Mouse (Mus musculus) megakaryocyte, embryonic 14.5 days (primary cell): Measurements from ENCODE around the gene Efr3b. TPM values are rescaled to one million over a fixed set of nuclear protein-coding genes. Genes with fewer than 3 reads are reported as not detected.

Source experiments
- H3K27me3 ChIP-seq: replicated peaks from 2 replicates; pipeline ENCODE3; 2012; ENCODE audit warnings: inconsistent platforms
- H3K36me3 ChIP-seq: replicated peaks from 2 replicates; pipeline ENCODE3; 2012; ENCODE audit warnings: low read length, inconsistent platforms, mixed read lengths
- H3K4me1 ChIP-seq: 2 replicates; pipeline ENCODE4 v1.6.1; 2012; ENCODE audit warnings: inconsistent platforms
- H3K4me3 ChIP-seq: replicated peaks from 2 replicates; pipeline ENCODE3; 2012; ENCODE audit warnings: moderate library complexity, mild to moderate bottlenecking, inconsistent platforms
- H3K9me3 ChIP-seq: 2 replicates; pipeline ENCODE4 v1.6.1; 2012; ENCODE audit warnings: inconsistent platforms
- FLI1 ChIP-seq: IDR thresholded peaks from 2 replicates; pipeline ENCODE4 v1.6.1; 2012; ENCODE audit warnings: low read length, inconsistent platforms, mixed read lengths
- GATA1 ChIP-seq: IDR thresholded peaks from 3 replicates; pipeline ENCODE4 v1.6.1; 2012; ENCODE audit warnings: mixed read lengths, low read length, inconsistent platforms, borderline replicate concordance
- polyA plus RNA-seq: library from polyadenylated mRNA; stranded (reverse); fragments of >175 nt; gene quantifications from 2 replicates; pipeline ENCODE4 v1.2.3, GENCODE M21; 2012; ENCODE audit warnings: low replicate concordance; ENCODE audit not compliant: insufficient read depth

Efr3b gene
- polyA plus RNA-seq = 0.08 and 5.5 TPM in 2 replicates

DNA sequence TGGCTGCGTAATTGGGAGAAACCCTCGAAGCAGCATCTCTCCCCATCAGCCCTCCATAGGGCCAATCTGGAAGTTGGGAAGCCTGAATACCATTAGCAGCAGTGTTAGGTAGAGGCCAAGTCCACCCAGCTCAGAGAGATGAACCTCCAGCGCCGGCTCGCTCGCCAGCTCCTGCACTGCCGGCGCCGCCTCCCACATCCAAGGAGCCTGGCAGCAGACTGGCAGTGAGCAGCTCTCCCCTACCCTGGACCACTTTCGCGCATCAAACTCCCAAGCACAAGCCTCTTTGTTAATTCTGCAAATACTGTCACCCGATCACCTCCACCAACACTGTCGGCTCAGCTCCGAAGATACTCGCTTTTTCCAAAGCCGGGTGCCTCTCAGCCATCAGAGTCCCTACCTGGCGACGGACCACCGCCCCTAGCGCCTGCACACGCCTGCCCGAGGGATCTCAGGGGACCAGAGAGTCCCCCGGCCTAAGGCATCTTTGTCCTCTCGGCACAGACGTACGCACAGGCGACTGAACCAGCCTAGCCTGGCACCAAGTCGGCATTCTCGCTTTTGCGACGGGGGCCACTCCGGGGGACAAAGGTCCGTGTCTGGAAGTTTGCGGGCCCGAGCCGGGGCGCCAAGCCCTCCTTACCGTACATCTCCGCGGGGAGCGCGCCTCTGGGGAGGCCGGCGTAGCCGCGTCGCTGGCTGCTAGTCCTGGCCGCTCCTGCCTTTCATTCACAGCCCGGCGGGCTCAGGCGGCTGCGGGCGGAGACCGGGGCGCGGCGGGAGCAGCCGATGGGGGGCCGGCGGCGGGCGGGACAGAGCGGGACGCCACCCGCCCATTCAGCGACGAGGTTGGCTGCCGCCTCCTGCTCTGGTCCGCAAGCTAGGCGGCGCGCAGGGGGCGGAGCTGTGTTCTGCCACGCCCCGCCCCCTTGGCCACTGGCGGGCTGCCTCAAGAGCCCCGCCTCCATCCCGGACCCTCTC, at the start of gene Efr3b:
Gene Efr3b (minus strand): TSS at position 855 of the 981 bp plus-strand sequence.
- H3K9me3 ChIP-seq = 0 out of 2 replicates have a peak, but pooled peaks cover under 1% of the 10 kb centered on the region
- TF ChIP-seq GATA1 (no peak), FLI1 (no peak)
- H3K27me3 ChIP-seq = peaks cover 93% of the 10 kb centered on the region
- peaks cover 17% of the 10 kb centered on the region for H3K4me1 ChIP-seq
- no peaks in the 10 kb centered on the region for H3K36me3 ChIP-seq
- peak within 1 kb of the TSS; percentile 89 for H3K4me3 ChIP-seq

DNA sequence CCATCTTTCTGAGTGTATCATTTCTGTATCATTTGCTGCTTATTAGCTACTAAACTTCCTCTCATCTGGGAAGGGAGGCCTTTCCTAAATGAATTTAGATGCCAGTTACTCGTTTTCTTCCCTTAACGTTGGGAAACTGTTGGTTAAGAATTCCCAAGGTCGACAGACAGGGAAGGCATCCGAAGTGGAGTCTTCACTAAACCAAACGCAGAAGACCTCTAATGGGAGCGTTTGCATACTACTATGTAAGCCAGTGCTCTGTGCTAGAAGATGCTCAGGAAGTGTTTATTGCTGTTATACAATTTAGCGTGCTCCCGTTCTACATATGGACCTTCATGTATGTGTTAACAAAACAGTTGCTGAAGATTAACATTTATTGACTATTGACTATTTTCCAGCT, 44.7 kb upstream of the Efr3b start:
- TF ChIP-seq FLI1 (no peak), GATA1 (no peak)
- peaks cover 33% of the 10 kb centered on the region for H3K36me3 ChIP-seq
- H3K27me3 ChIP-seq = no peaks in the 10 kb centered on the region
- H3K9me3 ChIP-seq = no peaks in the 10 kb centered on the region
- H3K4me3 ChIP-seq = no peak overlapping the region
- H3K4me1 ChIP-seq = peaks cover 30% of the 10 kb centered on the region

DNA sequence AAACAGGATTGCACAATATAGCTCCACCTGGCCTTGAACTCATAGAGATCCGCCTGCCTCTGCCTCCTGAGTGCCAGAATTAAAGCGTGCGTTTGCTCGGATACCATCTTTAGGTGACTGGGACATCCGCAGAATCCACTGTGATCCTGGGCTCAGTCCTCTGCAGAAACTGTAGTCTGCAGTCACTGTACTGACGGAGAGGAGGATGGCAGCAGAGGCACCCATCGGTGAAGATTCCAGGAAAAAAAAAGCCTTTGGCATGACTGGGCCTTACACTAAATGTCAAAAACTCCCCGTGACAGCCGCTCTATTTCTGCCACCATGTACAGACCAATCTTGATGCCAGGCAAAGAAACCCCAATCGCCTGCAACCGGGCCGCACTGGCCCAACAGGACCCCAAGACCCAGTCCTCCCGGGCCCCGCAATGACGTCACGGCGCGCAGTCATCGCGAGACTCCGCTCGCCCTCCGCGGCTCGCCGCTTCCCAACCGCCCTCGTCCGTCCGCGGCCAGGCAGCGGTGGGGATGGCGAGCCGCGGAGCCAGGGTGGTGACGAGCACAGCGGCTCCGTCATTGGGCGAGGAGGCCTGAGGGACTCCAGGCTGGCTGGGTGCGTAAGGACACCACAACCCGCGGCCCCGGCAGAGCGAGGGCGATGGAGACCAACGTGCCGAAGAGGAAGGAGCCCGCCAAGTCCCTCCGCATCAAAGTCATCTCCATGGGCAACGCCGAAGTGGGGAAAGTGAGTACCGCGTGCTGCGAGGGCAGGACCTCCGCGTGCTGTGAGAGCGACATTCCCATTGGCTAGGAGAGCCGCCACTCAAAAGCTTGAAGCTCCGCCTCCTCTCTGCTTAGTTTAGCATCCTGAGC, 43.7 kb upstream of the Efr3b start, which contains the start of gene Dnajc27:
Gene Dnajc27 (plus strand): TSS at position 452 of the 870 bp plus-strand sequence.
- Histone ChIP-seq H3K36me3 (peaks cover 23% of the 10 kb centered on the region), H3K4me3 (peak within 1 kb of the TSS; percentile 98), H3K27me3 (peaks cover 6% of the 10 kb centered on the region), H3K9me3 (no peaks in the 10 kb centered on the region), H3K4me1 (peaks cover 30% of the 10 kb centered on the region)
- no peak for TF ChIP-seq FLI1
- no peak for TF ChIP-seq GATA1

DNA sequence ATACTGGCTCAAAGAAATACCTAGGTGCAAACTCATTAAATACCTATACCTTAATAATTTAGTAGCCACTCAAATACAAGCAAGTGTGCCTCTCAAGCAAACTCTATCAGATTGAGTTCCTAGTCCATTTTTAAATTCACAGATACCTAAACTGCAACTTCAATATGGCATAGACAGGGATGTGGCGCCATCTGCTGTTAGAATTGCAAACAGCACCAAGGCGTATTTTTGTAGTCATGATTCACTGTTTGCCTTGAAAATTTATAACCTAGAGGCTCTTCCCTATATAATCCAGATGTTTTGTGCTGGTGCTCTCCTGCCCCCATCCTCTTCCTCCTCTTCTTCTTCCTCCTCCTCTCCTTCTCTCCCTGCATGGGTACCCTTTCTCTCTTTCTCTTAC, 41.6 kb upstream of the Efr3b start:
- peaks cover 2% of the 10 kb centered on the region for H3K36me3 ChIP-seq
- no peak overlapping the region for H3K4me3 ChIP-seq
- H3K9me3 ChIP-seq = no peaks in the 10 kb centered on the region
- H3K27me3 ChIP-seq = peaks cover 10% of the 10 kb centered on the region
- TF ChIP-seq FLI1 (no peak), GATA1 (no peak)
- H3K4me1 ChIP-seq = peaks cover 30% of the 10 kb centered on the region

DNA sequence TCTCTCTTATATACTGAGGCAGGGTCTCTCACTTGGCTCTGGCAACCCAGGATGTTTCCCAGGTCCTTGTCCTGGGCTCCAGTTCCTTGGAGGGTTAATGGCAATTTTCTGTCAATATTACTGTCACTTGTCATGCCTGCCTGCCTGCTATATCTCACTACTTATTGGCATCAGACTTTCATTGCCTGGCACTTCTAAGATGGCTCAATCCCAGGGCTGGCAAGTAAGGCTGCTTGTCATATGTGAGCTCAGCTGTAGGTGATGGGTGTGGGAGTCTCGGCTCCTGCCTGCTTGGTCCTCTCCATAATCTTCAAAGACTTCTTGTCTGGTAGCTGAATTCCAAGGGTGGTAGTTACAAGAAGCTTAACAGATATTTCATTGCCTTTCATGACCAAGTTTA, 39.4 kb upstream of the Efr3b start:
- Histone ChIP-seq H3K9me3 (no peaks in the 10 kb centered on the region), H3K4me3 (no peak overlapping the region), H3K36me3 (no peaks in the 10 kb centered on the region), H3K4me1 (peaks cover 16% of the 10 kb centered on the region), H3K27me3 (peaks cover 27% of the 10 kb centered on the region)
- no peak for TF ChIP-seq GATA1
- TF ChIP-seq FLI1 = no peak

DNA sequence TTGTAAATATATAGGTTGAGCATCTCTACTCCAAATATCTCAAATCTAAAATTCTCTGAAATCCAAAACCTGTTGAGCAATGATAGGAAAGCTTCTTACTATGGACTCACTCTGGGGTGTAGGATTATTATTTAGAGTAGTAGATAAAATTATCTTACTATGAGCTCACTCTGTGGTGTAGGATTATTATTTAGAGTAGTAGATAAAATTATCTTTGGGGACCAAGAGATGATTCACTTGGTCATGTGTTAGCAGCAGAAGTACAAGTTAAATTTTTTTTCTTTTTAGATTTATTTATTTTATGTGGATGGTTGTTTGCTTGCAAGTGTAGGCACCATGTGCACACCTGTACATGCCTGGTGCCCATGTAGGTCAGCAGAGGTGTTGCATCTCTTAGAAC, 37.7 kb upstream of the Efr3b start:
- H3K4me3 ChIP-seq = no peak overlapping the region
- TF ChIP-seq GATA1 (no peak), FLI1 (no peak)
- peaks cover 39% of the 10 kb centered on the region for H3K27me3 ChIP-seq
- H3K9me3 ChIP-seq = no peaks in the 10 kb centered on the region
- no peaks in the 10 kb centered on the region; the same call in 1 of the 2 replicates for H3K4me1 ChIP-seq
- no peaks in the 10 kb centered on the region for H3K36me3 ChIP-seq

DNA sequence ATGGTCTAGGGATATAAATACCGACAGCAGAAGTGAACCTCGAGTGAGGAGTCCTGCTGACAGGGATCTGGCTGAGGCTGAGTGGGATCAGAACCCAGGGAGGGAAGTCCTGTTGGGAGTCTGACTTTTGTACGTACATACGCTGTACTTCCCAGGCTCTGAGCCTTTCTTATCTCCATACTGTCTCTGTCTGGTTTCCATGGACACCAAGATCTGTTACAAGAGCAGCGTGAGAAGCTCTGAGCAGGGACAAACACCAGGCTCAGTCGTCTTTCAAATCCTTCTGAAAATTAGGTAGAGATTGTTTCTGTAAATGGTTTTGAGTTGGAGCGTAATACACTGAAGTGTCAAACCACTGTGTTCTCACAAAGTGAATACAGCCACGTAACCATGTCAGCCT, 36.7 kb upstream of the Efr3b start:
- Histone ChIP-seq H3K27me3 (peaks cover 41% of the 10 kb centered on the region), H3K36me3 (no peaks in the 10 kb centered on the region), H3K4me1 (no peaks in the 10 kb centered on the region; the same call in 1 of the 2 replicates), H3K4me3 (no peak overlapping the region), H3K9me3 (no peaks in the 10 kb centered on the region)
- TF ChIP-seq GATA1 (no peak), FLI1 (no peak)

DNA sequence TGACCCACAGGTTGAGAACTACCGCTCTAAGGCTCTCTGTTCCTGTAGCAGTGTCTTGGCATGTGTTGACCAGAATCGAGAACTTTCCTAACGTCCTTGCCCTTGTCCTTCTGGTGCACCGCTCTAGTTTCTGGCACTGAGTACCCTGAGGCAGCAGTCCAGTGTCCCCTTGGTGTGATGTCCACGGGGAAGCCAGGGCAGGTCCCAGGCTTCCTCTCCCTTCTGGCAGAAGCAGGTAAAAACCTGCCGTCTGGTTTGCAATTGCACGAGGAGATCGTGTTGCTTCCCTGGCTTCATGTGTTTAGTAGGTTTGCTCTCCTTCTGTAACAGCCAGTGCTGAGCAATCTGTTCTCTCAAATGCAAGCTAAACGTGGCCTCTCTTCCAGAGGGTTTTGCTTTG, 33.0 kb upstream of the Efr3b start:
- Histone ChIP-seq H3K4me3 (no peak overlapping the region), H3K36me3 (no peaks in the 10 kb centered on the region), H3K9me3 (no peaks in the 10 kb centered on the region), H3K27me3 (peaks cover 38% of the 10 kb centered on the region), H3K4me1 (peaks cover under 1% of the 10 kb centered on the region; the same call in 1 of the 2 replicates)
- TF ChIP-seq FLI1 = no peak
- TF ChIP-seq GATA1 = no peak

DNA sequence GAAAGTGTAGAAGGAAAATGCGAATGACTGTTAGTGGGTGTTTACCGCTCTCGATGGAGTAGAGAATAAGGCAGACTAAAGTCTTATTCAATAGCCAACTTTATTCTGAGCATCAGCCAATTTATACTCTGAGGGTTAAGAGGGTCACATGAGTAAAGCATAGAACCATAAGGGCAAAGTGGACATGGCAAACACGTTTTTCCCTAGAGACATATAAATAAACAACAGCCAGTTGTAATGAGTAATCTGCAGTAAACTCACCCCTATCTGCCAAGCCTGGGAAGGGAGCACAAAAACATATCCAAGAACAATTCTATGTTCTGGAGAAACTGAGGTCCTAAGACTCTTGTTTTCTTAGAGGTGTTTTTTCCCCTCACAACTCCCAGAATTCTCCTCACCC, 29.8 kb upstream of the Efr3b start:
- peaks cover 37% of the 10 kb centered on the region for H3K27me3 ChIP-seq
- H3K36me3 ChIP-seq = no peaks in the 10 kb centered on the region
- peaks cover 5% of the 10 kb centered on the region; the same call in 1 of the 2 replicates for H3K4me1 ChIP-seq
- no peaks in the 10 kb centered on the region for H3K9me3 ChIP-seq
- no peak overlapping the region for H3K4me3 ChIP-seq
- TF ChIP-seq GATA1 = no peak
- no peak for TF ChIP-seq FLI1
